Mouse (Mus musculus) neutrophil, adult 5-6 weeks (primary cell): ENCODE measurements around the gene G6pd2. TPM values are rescaled to one million over a fixed set of nuclear protein-coding genes. Genes with fewer than 3 reads are reported as not detected.

ENCODE experiments used
- ATAC-seq: fragments of 151-379, 151-347 bp; 2 replicates; pipeline ENCODE4 v1.8.0; 2017; ENCODE audit warnings: mild to moderate bottlenecking, moderate TSS enrichment; ENCODE audit not compliant: insufficient number of reproducible peaks, poor library complexity, low FRiP score, severe bottlenecking; ENCODE audit errors: extremely low read depth
- total RNA-seq: library from RNA; stranded (forward); fragments of 200-1000 nt; gene quantifications from 2 replicates; pipeline ENCODE4 v1.2.3, GENCODE M21; 2017

G6pd2 gene
- not detected in 2 replicates for total RNA-seq

DNA sequence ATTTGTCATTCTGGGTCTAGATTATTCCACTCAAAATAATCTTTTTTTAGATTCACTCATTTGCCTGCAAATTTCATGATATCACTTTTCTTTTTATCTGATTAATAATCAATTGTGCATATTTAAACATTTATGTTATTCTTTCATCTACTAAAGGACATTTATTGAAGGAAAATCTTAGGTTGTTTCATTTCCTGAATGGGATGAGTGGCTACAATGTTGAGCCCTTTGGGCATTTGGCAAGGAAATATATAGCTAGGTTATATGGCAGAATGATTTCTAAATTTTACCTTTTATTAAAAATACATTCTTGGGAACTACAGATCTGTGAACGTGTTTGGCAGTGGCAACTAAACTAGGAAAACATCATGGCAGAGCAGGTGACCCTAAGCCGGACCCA lies at the start of gene G6pd2:
TSS of gene G6pd2 (plus strand) at position 301 of the 400 bp plus-strand sequence.
- ATAC-seq = no peak

GRCm38 (mm10) chr5:61764214-61764613 lies 44.4 kb upstream of the G6pd2 start:
- no peak for ATAC-seq

DNA sequence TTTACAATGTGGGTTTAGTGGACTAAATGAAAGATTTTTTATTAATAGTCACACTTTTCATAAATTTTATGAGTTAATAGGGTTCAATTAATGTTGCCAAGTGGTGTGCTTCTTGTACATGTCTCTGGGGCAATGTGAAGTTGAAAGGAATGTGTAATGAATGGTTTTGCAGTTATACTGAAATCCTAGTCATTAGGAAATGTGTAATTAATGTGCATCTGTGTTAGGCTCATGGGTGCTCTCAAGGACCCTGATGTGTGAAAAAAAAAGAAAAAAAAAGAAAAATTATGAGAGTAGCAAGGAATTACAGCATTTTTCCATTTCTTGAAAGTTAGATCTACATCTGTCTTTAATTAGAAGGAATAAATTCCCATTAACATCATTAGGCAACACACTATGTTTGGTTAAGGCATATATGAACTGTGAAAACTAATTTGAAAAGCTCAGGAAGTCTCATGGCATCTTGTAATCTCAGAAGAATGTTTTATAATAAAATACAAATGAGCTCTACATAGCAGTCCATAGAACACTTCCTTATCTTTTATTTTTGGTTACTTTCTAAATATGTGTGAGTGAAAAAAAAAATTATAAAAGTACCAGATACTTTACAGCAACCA lies 24.4 kb downstream of the G6pd2 start:
- ATAC-seq = no peak

- no peak for ATAC-seq
Observed at GRCm38 (mm10) chr5:61843891-61844290, 35.3 kb downstream of the G6pd2 start.
